Mouse (Mus musculus): ENCODE measurements around the gene Dnah3.
A peak's percentile ranks its signal among the peaks of the same experiment; 100 is the strongest.

Gene Dnah3

DNA sequence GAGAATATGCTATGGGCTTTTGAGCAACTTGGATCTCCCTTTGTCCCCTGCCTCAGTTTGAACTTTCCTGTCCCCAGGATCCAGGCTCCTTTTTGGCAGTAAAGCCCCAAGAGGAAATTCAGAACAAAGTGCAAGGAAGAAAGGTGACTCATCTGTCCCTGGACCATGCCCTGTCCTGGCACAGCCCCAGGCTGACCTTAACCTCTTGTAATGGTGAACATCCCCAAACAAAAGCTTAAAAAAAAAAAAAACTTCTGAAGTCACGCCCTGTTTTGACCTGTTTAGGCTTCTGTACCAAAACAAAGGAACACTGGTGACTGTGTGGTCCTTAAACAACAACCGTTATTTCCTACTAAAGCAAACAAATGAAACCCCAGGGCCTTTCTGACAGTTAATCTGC lies 153.5 kb downstream of the Dnah3 start:
- no peak for DNase-seq (ENCODE audit: low spot score in 2 of 2)

GRCm38 (mm10) chr7:119937036-119937435 lies 158.0 kb downstream of the Dnah3 start:
- no peak for DNase-seq (ENCODE audit: low spot score in 2 of 2)

- no peak for DNase-seq (ENCODE audit: low spot score in 2 of 2)
These were observed 158.8 kb downstream of the Dnah3 start for GRCm38 (mm10) chr7:119936321-119936720.

GRCm38 (mm10) chr7:119928783-119929440 lies 166.2 kb downstream of the Dnah3 start:
- no peak for DNase-seq (ENCODE audit: low spot score in 2 of 2)

GRCm38 (mm10) chr7:119921054-119921453 lies 174.0 kb downstream of the Dnah3 start:
- DNase-seq (ENCODE audit: low spot score in 2 of 2), result no peak

DNA sequence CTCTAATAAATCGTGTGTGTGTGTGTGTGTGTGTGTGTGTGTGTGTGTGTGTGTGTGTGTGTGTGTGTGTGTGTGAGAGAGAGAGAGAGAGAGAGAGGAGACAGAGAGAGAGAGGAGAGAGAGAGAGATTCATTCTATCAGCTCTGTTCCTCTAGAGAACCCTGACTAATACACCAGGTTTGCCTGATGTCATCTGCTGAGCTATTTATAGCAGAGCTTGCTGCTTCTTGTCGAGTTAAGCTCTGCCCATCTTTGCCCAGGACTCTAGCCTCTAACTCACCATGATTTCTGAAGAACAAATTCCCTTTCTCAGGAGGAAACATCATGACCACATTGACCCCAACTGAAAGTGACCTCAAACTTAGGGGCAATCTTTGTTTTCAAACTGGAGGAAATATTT lies 174.6 kb downstream of the Dnah3 start:
- DNase-seq (ENCODE audit: low spot score in 2 of 2), result no peak

GRCm38 (mm10) chr7:119911727-119912126 lies 183.4 kb downstream of the Dnah3 start:
- no peak for DNase-seq (ENCODE audit: low spot score in 2 of 2)

- no peak for DNase-seq (ENCODE audit: low spot score in 2 of 2)
These were observed 188.4 kb downstream of the Dnah3 start for GRCm38 (mm10) chr7:119906523-119907215.

- no peak for DNase-seq (ENCODE audit: low spot score in 2 of 2)
These were observed 195.6 kb downstream of the Dnah3 start for GRCm38 (mm10) chr7:119899386-119900057.

- no peak for DNase-seq (ENCODE audit: low spot score in 2 of 2)
These were observed 196.7 kb downstream of the Dnah3 start for GRCm38 (mm10) chr7:119898247-119898856.

- DNase-seq (ENCODE audit: low spot score in 2 of 2), result no peak
These were observed 197.5 kb downstream of the Dnah3 start for GRCm38 (mm10) chr7:119897521-119898109.

GRCm38 (mm10) chr7:119895639-119896512 lies 199.2 kb downstream of the Dnah3 start, which contains the start of the genes Lyrm1 and Dcun1d3:
TSS of gene Lyrm1 (plus strand) at chr7:119895861.
TSS of gene Dcun1d3 (minus strand) at chr7:119896298.
- DNase-seq (ENCODE audit: low spot score in 2 of 2), result peak; percentile 88 to 97

- peak in 1 of 2 experiments; percentile 35 for DNase-seq (ENCODE audit: low spot score in 2 of 2)
These were observed 200.1 kb downstream of the Dnah3 start for GRCm38 (mm10) chr7:119894818-119895544.

DNA sequence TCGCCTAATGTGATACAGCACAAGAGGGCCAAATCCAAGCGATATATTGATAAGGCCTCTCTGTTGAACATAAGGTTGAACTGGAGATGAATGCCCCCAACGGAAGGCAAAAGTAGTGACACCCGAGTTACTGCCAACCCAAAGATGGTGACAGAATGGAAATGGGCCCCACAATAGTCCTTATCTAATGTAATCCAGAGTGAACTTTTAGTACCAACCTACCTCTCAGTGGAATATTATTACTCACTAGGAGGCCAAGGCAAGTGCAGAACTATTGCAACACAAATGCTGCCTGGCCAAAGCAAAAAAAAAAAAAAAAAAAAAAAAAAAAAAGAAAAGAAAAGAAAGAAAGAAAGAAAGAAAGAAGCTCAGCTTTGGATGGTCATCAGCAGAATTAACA lies 202.3 kb downstream of the Dnah3 start:
- no peak for DNase-seq (ENCODE audit: low spot score in 2 of 2)

- no peak for DNase-seq (ENCODE audit: low spot score in 2 of 2)
These were observed 202.9 kb downstream of the Dnah3 start for GRCm38 (mm10) chr7:119892198-119892597.

GRCm38 (mm10) chr7:119887887-119888286 lies 207.2 kb downstream of the Dnah3 start:
- DNase-seq (ENCODE audit: low spot score in 2 of 2), result no peak

DNA sequence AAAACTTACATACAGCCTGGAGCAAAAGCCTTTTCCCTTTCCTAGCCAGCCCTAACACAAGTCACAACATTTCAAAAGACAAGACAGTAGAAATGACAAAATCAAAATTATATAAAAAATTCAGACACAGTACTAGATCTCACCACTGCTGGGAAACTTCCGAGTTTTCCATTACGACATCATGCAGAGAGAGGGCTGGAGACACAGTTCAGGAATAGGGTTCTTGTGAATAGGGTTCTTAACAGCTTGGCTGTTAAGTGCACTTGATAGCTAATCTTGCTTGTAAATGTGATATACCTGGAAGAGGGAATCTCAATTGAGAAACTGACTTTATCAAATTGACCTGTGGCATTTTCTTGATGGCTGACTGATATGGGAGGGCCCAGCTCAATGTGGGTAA lies 213.9 kb downstream of the Dnah3 start:
- no peak for DNase-seq (ENCODE audit: low spot score in 2 of 2)

GRCm38 (mm10) chr7:119880345-119880744 lies 214.7 kb downstream of the Dnah3 start:
- DNase-seq (ENCODE audit: low spot score in 2 of 2), result no peak

GRCm38 (mm10) chr7:119879171-119879570 lies 215.9 kb downstream of the Dnah3 start:
- no peak for DNase-seq (ENCODE audit: low spot score in 2 of 2)

- DNase-seq (ENCODE audit: low spot score in 2 of 2), result no peak
These were observed 219.2 kb downstream of the Dnah3 start for GRCm38 (mm10) chr7:119875776-119876440.

Measured in spleen, postnatal 10 days (tissue).